Mouse (Mus musculus): ENCODE measurements around the gene Ppp1r35. TPM values are rescaled to one million over a fixed set of nuclear protein-coding genes. Genes with fewer than 3 reads are reported as not detected.

Ppp1r35 gene
- polyA plus RNA-seq, 1 experiment from 2014 or later = 60.0 TPM

- Histone ChIP-seq H3K4me3 (ENCODE audit: low read depth, low read length) (no peak overlapping the region), H3K36me3 (ENCODE audit: control insufficient read depth, insufficient read depth, low read length) (no peaks in the 10 kb centered on the region), H3K9me3 (replicated peaks; ENCODE audit: control insufficient read depth, low read length) (no peaks in the 10 kb centered on the region), H3K4me1 (ENCODE audit: control insufficient read depth, insufficient read depth, low read length) (no peaks in the 10 kb centered on the region), H3K27me3 (replicated peaks; ENCODE audit: control insufficient read depth, insufficient read depth, low read length) (no peaks in the 10 kb centered on the region), H3K9ac (ENCODE audit: low read length) (no peak overlapping the region), H3K4me2 (ENCODE audit: low read length) (no peak overlapping the region), H3K27ac (ENCODE audit: low read depth, low read length) (no peak overlapping the region)
- DNase-seq (ENCODE audit: low spot score) (no peak), ATAC-seq (no peak)
- 84% methylated on average over 6 of the region's 6 CpGs for WGBS
Observed at GRCm38 (mm10) chr5:137828694-137829093, 50.0 kb downstream of the Ppp1r35 start.

Other genes starting within 250 kb of the Ppp1r35 start
- not detected in 2 replicates for gene Epo, start 245.6 kb upstream of the Ppp1r35 start, polyA plus RNA-seq (2014; fragmentation: Nextera tagmentation; extraction: Ambion mirVana)
- 598 and 644 TPM in 2 replicates for gene Gnb2, start 245.3 kb upstream of the Ppp1r35 start, polyA plus RNA-seq (2014; fragmentation: Nextera tagmentation; extraction: Ambion mirVana)
- 184 and 201 TPM in 2 replicates for gene Actl6b, start 225.3 kb upstream of the Ppp1r35 start, polyA plus RNA-seq (2014; fragmentation: Nextera tagmentation; extraction: Ambion mirVana)
- gene Tfr2, start 209.0 kb upstream of the Ppp1r35 start, polyA plus RNA-seq (2014; fragmentation: Nextera tagmentation; extraction: Ambion mirVana) = 1.8 and 1.9 TPM in 2 replicates
- 44.4 and 58.4 TPM in 2 replicates for gene Mospd3, start 177.8 kb upstream of the Ppp1r35 start, polyA plus RNA-seq (2014; fragmentation: Nextera tagmentation; extraction: Ambion mirVana)
- gene Pcolce, start 165.1 kb upstream of the Ppp1r35 start, polyA plus RNA-seq (2014; fragmentation: Nextera tagmentation; extraction: Ambion mirVana) = 10.5 and 12.3 TPM in 2 replicates
- 0.10 TPM in 1 of 2 replicates, not detected in the other for gene Fbxo24, start 149.8 kb upstream of the Ppp1r35 start, polyA plus RNA-seq (2014; fragmentation: Nextera tagmentation; extraction: Ambion mirVana)
- gene Lrch4, start 149.7 kb upstream of the Ppp1r35 start, polyA plus RNA-seq (2014; fragmentation: Nextera tagmentation; extraction: Ambion mirVana) = 12.3 and 12.4 TPM in 2 replicates
- 4.6 and 6.6 TPM in 2 replicates for gene Gm20605, start 149.7 kb upstream of the Ppp1r35 start, polyA plus RNA-seq (2014; fragmentation: Nextera tagmentation; extraction: Ambion mirVana)
- gene Sap25, start 137.5 kb upstream of the Ppp1r35 start, polyA plus RNA-seq (2014; fragmentation: Nextera tagmentation; extraction: Ambion mirVana) = 1.5 and 4.6 TPM in 2 replicates
- not detected in 2 replicates for gene Irs3, start 133.1 kb upstream of the Ppp1r35 start, polyA plus RNA-seq (2014; fragmentation: Nextera tagmentation; extraction: Ambion mirVana)
- 10.4 and 11.8 TPM in 2 replicates for gene Agfg2, start 94.1 kb upstream of the Ppp1r35 start, polyA plus RNA-seq (2014; fragmentation: Nextera tagmentation; extraction: Ambion mirVana)
- gene Nyap1, start 37.2 kb upstream of the Ppp1r35 start, polyA plus RNA-seq (2014; fragmentation: Nextera tagmentation; extraction: Ambion mirVana) = 13.8 and 14.5 TPM in 2 replicates
- gene Tsc22d4, start 33.1 kb upstream of the Ppp1r35 start, polyA plus RNA-seq (2014; fragmentation: Nextera tagmentation; extraction: Ambion mirVana) = 52.3 and 62.1 TPM in 2 replicates
- gene Mepce, start 8.8 kb downstream of the Ppp1r35 start, polyA plus RNA-seq (2014; fragmentation: Nextera tagmentation; extraction: Ambion mirVana) = 13.1 and 13.2 TPM in 2 replicates
- 7.3 and 7.7 TPM in 2 replicates for gene Zcwpw1, start 8.9 kb downstream of the Ppp1r35 start, polyA plus RNA-seq (2014; fragmentation: Nextera tagmentation; extraction: Ambion mirVana)
- gene Pilra, start 57.4 kb downstream of the Ppp1r35 start, polyA plus RNA-seq (2014; fragmentation: Nextera tagmentation; extraction: Ambion mirVana) = 0.33 and 0.67 TPM in 2 replicates
- 0.17 TPM in 1 of 2 replicates, not detected in the other for gene Pilrb1, start 79.3 kb downstream of the Ppp1r35 start, polyA plus RNA-seq (2014; fragmentation: Nextera tagmentation; extraction: Ambion mirVana)
- gene Pilrb2, start 93.0 kb downstream of the Ppp1r35 start, polyA plus RNA-seq (2014; fragmentation: Nextera tagmentation; extraction: Ambion mirVana) = not detected in 2 replicates
- gene Cyp3a13, start 142.8 kb downstream of the Ppp1r35 start, polyA plus RNA-seq (2014; fragmentation: Nextera tagmentation; extraction: Ambion mirVana) = not detected in 2 replicates
- gene Gjc3, start 184.2 kb downstream of the Ppp1r35 start, polyA plus RNA-seq (2014; fragmentation: Nextera tagmentation; extraction: Ambion mirVana) = 0.07 and 0.08 TPM in 2 replicates
- gene Azgp1, start 202.7 kb downstream of the Ppp1r35 start, polyA plus RNA-seq (2014; fragmentation: Nextera tagmentation; extraction: Ambion mirVana) = not detected in 2 replicates
- gene Smok3a, start 242.4 kb downstream of the Ppp1r35 start, polyA plus RNA-seq (2014; fragmentation: Nextera tagmentation; extraction: Ambion mirVana) = not detected in 2 replicates
- gene Smok3b, start 242.6 kb downstream of the Ppp1r35 start, polyA plus RNA-seq (2014; fragmentation: Nextera tagmentation; extraction: Ambion mirVana) = not detected in 2 replicates